Mouse (Mus musculus): ENCODE data around the gene Rab11fip5. TPM values are rescaled to one million over a fixed set of nuclear protein-coding genes. Genes with fewer than 3 reads are reported as not detected.

Rab11fip5 gene
- 20.2 and 21.1 TPM in 2 replicates for polyA plus RNA-seq (2015; fragmentation: Nextera tagmentation; extraction: Ambion mirVana)

GRCm38 (mm10) chr6:85373951-85374733 lies at the start of gene Rab11fip5:
Gene Rab11fip5, minus strand, starts transcription at chr6:85374634.
- H3K4me1 ChIP-seq (ENCODE audit: control insufficient read depth, insufficient read depth, low read length): peaks cover 24% of the 10 kb centered on the region

GRCm38 (mm10) chr6:85423836-85424379 lies 49.5 kb upstream of the Rab11fip5 start, which contains the start of gene Noto:
Gene Noto, plus strand, starts transcription at chr6:85423886.
- H3K27me3 ChIP-seq (ENCODE audit: control insufficient read depth, insufficient read depth, low read depth, low read length): 0 out of 2 replicates have a peak, but pooled peaks cover 3% of the 10 kb centered on the region
- 16% methylated on average over 28 of the region's 28 CpGs for WGBS
- no peak for ATAC-seq
- no peak within 1 kb of the TSS for H3K4me3 ChIP-seq (ENCODE audit: low read depth, low read length)
- no peak within 1 kb of the TSS for H3K4me2 ChIP-seq (ENCODE audit: low read length)
- no peak within 1 kb of the TSS for H3K9ac ChIP-seq (ENCODE audit: low read depth, low read length)
- H3K27ac ChIP-seq (ENCODE audit: low read length): no peak within 1 kb of the TSS
- no peaks in the 10 kb centered on the region for H3K36me3 ChIP-seq (ENCODE audit: control insufficient read depth, insufficient read depth, low read length)
- no peaks in the 10 kb centered on the region for H3K4me1 ChIP-seq (ENCODE audit: control insufficient read depth, insufficient read depth, low read length)
- no peaks in the 10 kb centered on the region for H3K9me3 ChIP-seq (replicated peaks; ENCODE audit: control insufficient read depth, low read length, poor library complexity, severe bottlenecking)

More at GRCm38 (mm10) chr6:85373951-85374733, at the start of gene Rab11fip5:
- WGBS: 1% methylated on average over 65 of the region's 80 CpGs
- no peaks in the 10 kb centered on the region for H3K36me3 ChIP-seq (ENCODE audit: control insufficient read depth, insufficient read depth, low read length)
- H3K9ac ChIP-seq (ENCODE audit: low read depth, low read length): peak within 1 kb of the TSS; percentile 92
- peak; percentile 96 for ATAC-seq
- H3K4me2 ChIP-seq (ENCODE audit: low read length): peak within 1 kb of the TSS; percentile 88
- H3K9me3 ChIP-seq (replicated peaks; ENCODE audit: control insufficient read depth, low read length, poor library complexity, severe bottlenecking): no peaks in the 10 kb centered on the region
- no peaks in the 10 kb centered on the region for H3K27me3 ChIP-seq (ENCODE audit: control insufficient read depth, insufficient read depth, low read depth, low read length)
- peak within 1 kb of the TSS; percentile 80 for H3K27ac ChIP-seq (ENCODE audit: low read length)
- peak within 1 kb of the TSS; percentile 76 for H3K4me3 ChIP-seq (ENCODE audit: low read depth, low read length)

GRCm38 (mm10) chr6:85419150-85419549 lies 44.7 kb upstream of the Rab11fip5 start:
- H3K27me3 ChIP-seq (ENCODE audit: control insufficient read depth, insufficient read depth, low read depth, low read length): 0 out of 2 replicates have a peak, but pooled peaks cover 2% of the 10 kb centered on the region
- no peaks in the 10 kb centered on the region for H3K4me1 ChIP-seq (ENCODE audit: control insufficient read depth, insufficient read depth, low read length)
- no peaks in the 10 kb centered on the region for H3K9me3 ChIP-seq (replicated peaks; ENCODE audit: control insufficient read depth, low read length, poor library complexity, severe bottlenecking)
- ATAC-seq: no peak
- no peaks in the 10 kb centered on the region for H3K36me3 ChIP-seq (ENCODE audit: control insufficient read depth, insufficient read depth, low read length)
- 88% methylated on average over 2 of the region's 2 CpGs for WGBS
- H3K9ac ChIP-seq (ENCODE audit: low read depth, low read length): no peak overlapping the region
- H3K4me2 ChIP-seq (ENCODE audit: low read length): no peak overlapping the region
- H3K4me3 ChIP-seq (ENCODE audit: low read depth, low read length): no peak overlapping the region
- no peak overlapping the region for H3K27ac ChIP-seq (ENCODE audit: low read length)

DNA sequence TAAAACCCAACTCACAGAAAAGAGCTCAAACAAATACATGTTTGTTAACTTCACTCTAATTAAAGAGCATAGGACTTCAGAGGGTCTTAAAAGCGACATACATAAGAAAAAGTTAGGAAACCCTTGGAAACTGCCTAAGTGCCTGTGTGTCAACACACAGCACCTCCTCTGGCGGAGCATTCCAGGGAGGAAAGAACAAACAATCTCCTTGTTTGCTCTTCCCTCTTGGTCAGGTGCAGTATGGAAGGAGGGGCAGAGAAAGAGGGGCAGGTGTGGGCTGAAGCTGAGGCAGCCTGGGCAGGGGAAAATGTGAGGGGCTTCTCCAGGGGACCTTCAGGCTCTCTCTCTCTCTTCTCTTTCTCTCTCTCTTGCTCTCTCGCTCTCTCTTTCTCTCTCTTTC lies 41.4 kb upstream of the Rab11fip5 start:
- no peak for ATAC-seq
- WGBS: 65% methylated on average over 3 of the region's 3 CpGs
- H3K27me3 ChIP-seq (ENCODE audit: control insufficient read depth, insufficient read depth, low read depth, low read length): no peaks in the 10 kb centered on the region

DNA sequence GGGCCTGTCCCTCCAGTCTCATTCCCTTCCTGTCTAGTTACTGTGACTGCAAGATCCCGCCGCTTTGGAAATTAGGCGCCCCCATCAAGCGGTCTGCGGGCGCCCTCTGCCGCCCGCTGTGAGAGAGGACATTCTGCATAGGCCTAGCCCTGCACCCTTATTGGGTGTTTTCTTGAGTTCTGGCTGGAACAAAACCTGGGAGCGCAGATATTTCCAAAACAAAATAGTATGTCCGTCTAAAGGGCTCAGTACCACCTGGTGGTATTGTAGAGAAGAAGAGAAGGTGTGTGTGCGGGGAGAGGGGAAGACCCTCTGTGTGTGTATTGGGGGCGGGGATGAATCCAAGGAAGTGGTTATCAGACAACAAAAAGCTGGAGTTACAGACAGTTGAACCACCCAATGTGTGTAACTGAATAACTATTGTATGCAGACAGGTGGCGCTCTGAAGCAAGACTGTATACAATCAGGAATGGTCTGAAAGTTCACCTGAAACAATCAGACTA lies 36.4 kb upstream of the Rab11fip5 start:
- 0 out of 2 replicates have a peak overlapping the region, but pooled peaks have one; percentile 5 for H3K4me2 ChIP-seq (ENCODE audit: low read length)
- H3K36me3 ChIP-seq (ENCODE audit: control insufficient read depth, insufficient read depth, low read length): no peaks in the 10 kb centered on the region
- ATAC-seq: peak; percentile 82
- no peak overlapping the region for H3K9ac ChIP-seq (ENCODE audit: low read depth, low read length)
- no peaks in the 10 kb centered on the region for H3K9me3 ChIP-seq (replicated peaks; ENCODE audit: control insufficient read depth, low read length, poor library complexity, severe bottlenecking)
- H3K27ac ChIP-seq (ENCODE audit: low read length): no peak overlapping the region
- H3K4me3 ChIP-seq (ENCODE audit: low read depth, low read length): no peak overlapping the region
- peaks cover 18% of the 10 kb centered on the region for H3K27me3 ChIP-seq (ENCODE audit: control insufficient read depth, insufficient read depth, low read depth, low read length)
- H3K4me1 ChIP-seq (ENCODE audit: control insufficient read depth, insufficient read depth, low read length): peaks cover 6% of the 10 kb centered on the region; the same call in 1 of the 2 replicates
- 10% methylated on average over 13 of the region's 13 CpGs for WGBS

More for the DNA sequence above, 41.4 kb upstream of the Rab11fip5 start:
- no peaks in the 10 kb centered on the region for H3K36me3 ChIP-seq (ENCODE audit: control insufficient read depth, insufficient read depth, low read length)
- H3K27ac ChIP-seq (ENCODE audit: low read length): no peak overlapping the region
- H3K9ac ChIP-seq (ENCODE audit: low read depth, low read length): no peak overlapping the region
- no peaks in the 10 kb centered on the region for H3K9me3 ChIP-seq (replicated peaks; ENCODE audit: control insufficient read depth, low read length, poor library complexity, severe bottlenecking)
- no peak overlapping the region for H3K4me3 ChIP-seq (ENCODE audit: low read depth, low read length)
- no peaks in the 10 kb centered on the region for H3K4me1 ChIP-seq (ENCODE audit: control insufficient read depth, insufficient read depth, low read length)
- H3K4me2 ChIP-seq (ENCODE audit: low read length): no peak overlapping the region

- no peaks in the 10 kb centered on the region for H3K36me3 ChIP-seq (ENCODE audit: control insufficient read depth, insufficient read depth, low read length)
- peak overlapping the region; percentile 35 for H3K4me3 ChIP-seq (ENCODE audit: low read depth, low read length)
- peak overlapping the region; percentile 68 for H3K4me2 ChIP-seq (ENCODE audit: low read length)
- H3K4me1 ChIP-seq (ENCODE audit: control insufficient read depth, insufficient read depth, low read length): peaks cover 6% of the 10 kb centered on the region; the same call in 1 of the 2 replicates
- under 1% methylated on average over 31 of the region's 31 CpGs for WGBS
- ATAC-seq: no peak
- peaks cover 18% of the 10 kb centered on the region for H3K27me3 ChIP-seq (ENCODE audit: control insufficient read depth, insufficient read depth, low read depth, low read length)
- no peak overlapping the region for H3K27ac ChIP-seq (ENCODE audit: low read length)
- peak overlapping the region; percentile 64 for H3K9ac ChIP-seq (ENCODE audit: low read depth, low read length)
- no peaks in the 10 kb centered on the region for H3K9me3 ChIP-seq (replicated peaks; ENCODE audit: control insufficient read depth, low read length, poor library complexity, severe bottlenecking)
Measured at GRCm38 (mm10) chr6:85409003-85409402, 34.6 kb upstream of the Rab11fip5 start.

DNA sequence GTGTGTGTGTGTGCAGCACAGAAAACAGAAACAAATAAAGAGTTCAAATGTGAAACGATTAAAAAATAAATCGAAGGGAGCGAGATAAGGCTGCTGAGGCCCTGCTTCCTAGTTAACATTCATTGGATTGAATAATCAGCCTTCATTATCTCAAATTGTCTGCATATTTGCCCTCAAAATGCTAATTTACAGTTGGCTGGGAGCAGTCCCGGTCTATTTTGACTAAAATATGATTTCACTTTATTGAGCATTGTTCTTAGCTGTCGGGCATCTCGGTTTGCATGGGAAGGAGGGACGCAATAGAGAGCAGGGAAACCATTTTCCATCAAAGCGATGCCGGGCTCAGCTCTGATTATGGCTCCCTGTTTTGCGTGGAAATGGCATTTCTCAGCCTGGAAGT lies 28.6 kb upstream of the Rab11fip5 start:
- no peak overlapping the region for H3K9ac ChIP-seq (ENCODE audit: low read depth, low read length)
- no peak overlapping the region for H3K4me3 ChIP-seq (ENCODE audit: low read depth, low read length)
- H3K27me3 ChIP-seq (ENCODE audit: control insufficient read depth, insufficient read depth, low read depth, low read length): no peaks in the 10 kb centered on the region
- no peaks in the 10 kb centered on the region for H3K9me3 ChIP-seq (replicated peaks; ENCODE audit: control insufficient read depth, low read length, poor library complexity, severe bottlenecking)
- H3K36me3 ChIP-seq (ENCODE audit: control insufficient read depth, insufficient read depth, low read length): no peaks in the 10 kb centered on the region
- peak overlapping the region; percentile 71 for H3K27ac ChIP-seq (ENCODE audit: low read length)
- H3K4me2 ChIP-seq (ENCODE audit: low read length): no peak overlapping the region
- WGBS: 54% methylated on average over 10 of the region's 10 CpGs
- H3K4me1 ChIP-seq (ENCODE audit: control insufficient read depth, insufficient read depth, low read length): no peaks in the 10 kb centered on the region
- ATAC-seq: peak; percentile 54; the same call in 1 of the 2 replicates

DNA sequence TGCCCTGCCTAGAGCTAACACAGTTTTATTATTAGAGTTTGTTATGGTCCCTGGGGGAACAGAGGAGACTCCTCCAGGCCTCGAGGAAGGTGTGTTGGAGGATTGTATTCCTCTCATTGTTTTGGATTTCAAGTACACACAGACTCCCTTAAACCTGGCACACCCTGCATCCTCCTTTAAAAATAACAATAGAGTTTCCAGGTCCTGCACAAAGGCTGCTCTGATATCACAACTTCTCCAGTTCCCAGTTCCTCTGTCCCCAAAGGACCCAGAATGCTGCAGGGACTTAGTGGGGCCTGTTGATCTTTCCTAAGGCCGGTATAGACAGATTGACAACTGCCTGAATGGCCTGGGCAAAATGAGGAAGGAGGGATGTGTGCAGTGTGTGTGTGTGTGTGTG lies 28.2 kb upstream of the Rab11fip5 start:
- Histone ChIP-seq H3K9me3 (replicated peaks; ENCODE audit: control insufficient read depth, low read length, poor library complexity, severe bottlenecking) (no peaks in the 10 kb centered on the region), H3K27me3 (ENCODE audit: control insufficient read depth, insufficient read depth, low read depth, low read length) (no peaks in the 10 kb centered on the region), H3K4me2 (ENCODE audit: low read length) (no peak overlapping the region), H3K9ac (ENCODE audit: low read depth, low read length) (no peak overlapping the region), H3K27ac (ENCODE audit: low read length) (peak overlapping the region; percentile 71), H3K4me3 (ENCODE audit: low read depth, low read length) (no peak overlapping the region), H3K36me3 (ENCODE audit: control insufficient read depth, insufficient read depth, low read length) (no peaks in the 10 kb centered on the region), H3K4me1 (ENCODE audit: control insufficient read depth, insufficient read depth, low read length) (no peaks in the 10 kb centered on the region)
- ATAC-seq: peak; percentile 48; the same call in 1 of the 2 replicates
- 34% methylated on average over 2 of the region's 2 CpGs for WGBS

DNA sequence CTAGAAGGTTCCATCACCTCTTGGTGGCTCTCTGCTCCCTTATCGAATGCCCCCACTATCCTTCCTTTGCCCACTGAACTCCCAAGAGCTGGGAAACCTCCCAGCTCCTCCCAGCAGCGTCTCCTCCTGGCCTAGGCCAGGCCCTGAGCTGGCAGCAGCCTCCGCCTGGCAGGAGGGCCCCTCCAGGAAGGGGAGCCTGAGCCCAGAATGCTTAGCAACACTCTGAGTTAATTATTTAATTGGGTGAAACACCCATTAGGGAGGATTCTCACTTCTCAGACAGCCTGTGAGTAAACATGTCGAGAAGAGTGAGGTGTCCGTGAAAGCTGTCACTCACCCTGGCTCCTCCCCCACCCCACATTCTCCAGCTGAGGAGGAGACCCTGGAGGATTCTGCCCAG lies 25.3 kb upstream of the Rab11fip5 start:
- no peaks in the 10 kb centered on the region for H3K4me1 ChIP-seq (ENCODE audit: control insufficient read depth, insufficient read depth, low read length)
- no peak overlapping the region for H3K27ac ChIP-seq (ENCODE audit: low read length)
- no peak overlapping the region for H3K9ac ChIP-seq (ENCODE audit: low read depth, low read length)
- no peaks in the 10 kb centered on the region for H3K27me3 ChIP-seq (ENCODE audit: control insufficient read depth, insufficient read depth, low read depth, low read length)
- H3K36me3 ChIP-seq (ENCODE audit: control insufficient read depth, insufficient read depth, low read length): no peaks in the 10 kb centered on the region
- ATAC-seq: no peak
- no peak overlapping the region for H3K4me3 ChIP-seq (ENCODE audit: low read depth, low read length)
- H3K9me3 ChIP-seq (replicated peaks; ENCODE audit: control insufficient read depth, low read length, poor library complexity, severe bottlenecking): no peaks in the 10 kb centered on the region
- H3K4me2 ChIP-seq (ENCODE audit: low read length): no peak overlapping the region
- WGBS: 43% methylated on average over 5 of the region's 5 CpGs

Measured in midbrain, embryonic 16.5 days (tissue).